Mouse (Mus musculus) large intestine, adult 2 months (tissue): ENCODE data around the gene Gm20878. TPM values are rescaled to one million over a fixed set of nuclear protein-coding genes. Genes with fewer than 3 reads are reported as not detected.
"Not testable (repeated sequence)": the region's sequence is repeated elsewhere in the genome, so short reads cannot be mapped to it uniquely, and the experiment has no call there.

Experiments
- DNase-seq: peaks from one replicate; pipeline ENCODE4 v3.0.0-alpha.2; 2012; ENCODE audit warnings: low read depth, low spot score
- WGBS: fragments of 180-500 bp; shearing (Covaris S2); methylation state at CpG from one replicate; pipeline ENCODE4 v1.1.7; 2018; 5-methylcytosine and 5-hydroxymethylcytosine counted together
- polyA plus RNA-seq: library from polyadenylated mRNA; depleted of rRNA; stranded (reverse); fragments of >200 nt; gene quantifications from 2 replicates; pipeline ENCODE4 v1.2.3, GENCODE M21; 2012; rRNA removed

Gm20878 gene
- 0.22 and 0.26 TPM in 2 replicates for polyA plus RNA-seq

GRCm38 (mm10) chr4:41941272-41941671 lies at the start of gene Gm20878:
TSS of gene Gm20878 (plus strand) at chr4:41941572.
- WGBS, result no CpG with 5 or more reads among the region's 8 CpGs

DNA sequence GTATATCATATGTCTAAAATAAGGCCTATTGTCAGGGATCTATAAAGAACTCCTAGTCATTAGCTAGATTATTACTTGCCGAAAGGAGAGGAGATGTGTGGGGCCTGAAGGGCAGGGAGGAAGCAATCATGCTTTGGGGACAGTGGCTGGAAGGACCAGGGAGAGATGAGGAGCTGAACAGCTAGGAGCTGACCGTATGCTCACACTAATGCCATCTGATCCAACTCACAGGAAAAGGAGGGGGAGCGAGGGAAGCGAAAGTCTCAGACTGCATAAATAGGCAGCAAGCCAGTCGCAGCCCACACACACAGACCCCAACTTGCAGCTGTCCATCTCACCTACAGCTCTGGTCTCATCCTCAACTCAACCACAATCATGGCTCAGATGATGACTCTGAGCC lies 38.1 kb upstream of the Gm20878 start, which contains the start of gene Gm21541:
Gm21541 (plus strand) TSS at position 301 of the 400 bp plus-strand sequence.
- no CpG with 5 or more reads among the region's 5 CpGs for WGBS
- DNase-seq, result not testable (repeated sequence)

More at GRCm38 (mm10) chr4:41941272-41941671, at the start of gene Gm20878:
- not testable (repeated sequence) for DNase-seq

GRCm38 (mm10) chr4:41965758-41966157 lies 24.4 kb downstream of the Gm20878 start, which contains the start of gene Fam205a4:
TSS of gene Fam205a4 (plus strand) at chr4:41966058.
- DNase-seq, result not testable (repeated sequence)
- no CpG with 5 or more reads among the region's 1 CpGs for WGBS

Other genes with a start within 250 kb of the Gm20878 start
- gene Cntfr, start 244.5 kb upstream of the Gm20878 start, polyA plus RNA-seq, result 1.4 TPM in 2 replicates
- 27.6 and 27.9 TPM in 2 replicates for gene Il11ra1, start 241.6 kb upstream of the Gm20878 start, polyA plus RNA-seq
- gene Rpp25l, start 228.0 kb upstream of the Gm20878 start, polyA plus RNA-seq, result 37.7 and 41.3 TPM in 2 replicates
- 59.3 and 65.9 TPM in 2 replicates for gene Dctn3, start 218.4 kb upstream of the Gm20878 start, polyA plus RNA-seq
- 0.04 TPM in 1 of 2 replicates, not detected in the other for gene Arid3c, start 210.4 kb upstream of the Gm20878 start, polyA plus RNA-seq
- 71.2 and 87.4 TPM in 2 replicates for gene Galt, start 186.3 kb upstream of the Gm20878 start, polyA plus RNA-seq
- 76.2 and 80.9 TPM in 2 replicates for gene Sigmar1, start 185.4 kb upstream of the Gm20878 start, polyA plus RNA-seq
- 13.1 and 13.6 TPM in 2 replicates for gene Ccl27a, start 167.3 kb upstream of the Gm20878 start, polyA plus RNA-seq
- 2.0 TPM in 1 of 2 replicates, not detected in the other for gene Gm21541, start 38.0 kb upstream of the Gm20878 start, polyA plus RNA-seq
- gene Fam205a4, start 24.5 kb downstream of the Gm20878 start, polyA plus RNA-seq, result not detected in 2 replicates
- not detected in 2 replicates for gene Gm21093, start 93.2 kb downstream of the Gm20878 start, polyA plus RNA-seq
- not detected in 2 replicates for gene Gm3893, start 149.6 kb downstream of the Gm20878 start, polyA plus RNA-seq
- not detected in 2 replicates for gene Gm13304, start 173.2 kb downstream of the Gm20878 start, polyA plus RNA-seq
- not detected in 2 replicates for gene Gm13306, start 211.9 kb downstream of the Gm20878 start, polyA plus RNA-seq
- not detected in 2 replicates for gene Gm13305, start 227.0 kb downstream of the Gm20878 start, polyA plus RNA-seq